Mouse (Mus musculus): Measurements from ENCODE around the gene Ubash3a. TPM values are rescaled to one million over a fixed set of nuclear protein-coding genes. Genes with fewer than 3 reads are reported as not detected.

Gene Ubash3a
- polyA plus RNA-seq, 1 experiment, result not detected

GRCm38 (mm10) chr17:31272416-31273165 is 64.9 kb downstream of the Ubash3a start:
- no peak overlapping the region for H3K27ac ChIP-seq (ENCODE audit: insufficient read depth, low read length)
- TF ChIP-seq POLR2A (IDR thresholded peaks at IDR 0.05; ENCODE audit: extremely low read depth, insufficient read depth, low read length) (no peak), CTCF (IDR thresholded peaks at IDR 0.05; ENCODE audit: extremely low read depth, insufficient read depth, low read length) (no peak)
- no peak overlapping the region for H3K4me3 ChIP-seq (ENCODE audit: insufficient read depth, low read length)
- H3K4me1 ChIP-seq (ENCODE audit: control insufficient read depth, insufficient read depth, low read length), result 0 out of 2 replicates have a peak, but pooled peaks cover 1% of the 10 kb centered on the region

GRCm38 (mm10) chr17:31273631-31274030 is 66.0 kb downstream of the Ubash3a start:
- Histone ChIP-seq H3K4me3 (ENCODE audit: insufficient read depth, low read length) (no peak overlapping the region), H3K4me1 (ENCODE audit: control insufficient read depth, insufficient read depth, low read length) (0 out of 2 replicates have a peak, but pooled peaks cover 1% of the 10 kb centered on the region), H3K27ac (ENCODE audit: insufficient read depth, low read length) (no peak overlapping the region)
- TF ChIP-seq CTCF (IDR thresholded peaks at IDR 0.05; ENCODE audit: extremely low read depth, insufficient read depth, low read length) (no peak), POLR2A (IDR thresholded peaks at IDR 0.05; ENCODE audit: extremely low read depth, insufficient read depth, low read length) (no peak)

- TF ChIP-seq POLR2A (IDR thresholded peaks at IDR 0.05; ENCODE audit: extremely low read depth, insufficient read depth, low read length) (no peak), CTCF (IDR thresholded peaks at IDR 0.05; ENCODE audit: extremely low read depth, insufficient read depth, low read length) (no peak)
- no peak overlapping the region for H3K27ac ChIP-seq (ENCODE audit: insufficient read depth, low read length)
- no peak overlapping the region for H3K4me3 ChIP-seq (ENCODE audit: insufficient read depth, low read length)
- H3K4me1 ChIP-seq (ENCODE audit: control insufficient read depth, insufficient read depth, low read length), result 0 out of 2 replicates have a peak, but pooled peaks cover 1% of the 10 kb centered on the region
Observed at GRCm38 (mm10) chr17:31275181-31275580, 67.5 kb downstream of the Ubash3a start.

GRCm38 (mm10) chr17:31276207-31276921 is 68.7 kb downstream of the Ubash3a start:
- H3K4me1 ChIP-seq (ENCODE audit: control insufficient read depth, insufficient read depth, low read length), result 0 out of 2 replicates have a peak, but pooled peaks cover 1% of the 10 kb centered on the region
- no peak for TF ChIP-seq CTCF (IDR thresholded peaks at IDR 0.05; ENCODE audit: extremely low read depth, insufficient read depth, low read length)
- TF ChIP-seq POLR2A (IDR thresholded peaks at IDR 0.05; ENCODE audit: extremely low read depth, insufficient read depth, low read length), result no peak
- no peak overlapping the region for H3K27ac ChIP-seq (ENCODE audit: insufficient read depth, low read length)
- peak overlapping the region; percentile 57 for H3K4me3 ChIP-seq (ENCODE audit: insufficient read depth, low read length)

GRCm38 (mm10) chr17:31276922-31277918 is 69.5 kb downstream of the Ubash3a start, which contains the start of gene Rsph1:
TSS of gene Rsph1 (minus strand) at chr17:31277383.
- Histone ChIP-seq H3K4me3 (ENCODE audit: insufficient read depth, low read length) (peak within 1 kb of the TSS; percentile 57), H3K4me1 (ENCODE audit: control insufficient read depth, insufficient read depth, low read length) (0 out of 2 replicates have a peak, but pooled peaks cover 1% of the 10 kb centered on the region), H3K27ac (ENCODE audit: insufficient read depth, low read length) (no peak within 1 kb of the TSS)
- TF ChIP-seq CTCF (IDR thresholded peaks at IDR 0.05; ENCODE audit: extremely low read depth, insufficient read depth, low read length) (no peak), POLR2A (IDR thresholded peaks at IDR 0.05; ENCODE audit: extremely low read depth, insufficient read depth, low read length) (peak; percentile 51; the same call in 1 of the 2 replicates)

GRCm38 (mm10) chr17:31277931-31278330 is 70.3 kb downstream of the Ubash3a start:
- 0 out of 2 replicates have a peak, but pooled peaks cover 1% of the 10 kb centered on the region for H3K4me1 ChIP-seq (ENCODE audit: control insufficient read depth, insufficient read depth, low read length)
- no peak overlapping the region for H3K4me3 ChIP-seq (ENCODE audit: insufficient read depth, low read length)
- TF ChIP-seq CTCF (IDR thresholded peaks at IDR 0.05; ENCODE audit: extremely low read depth, insufficient read depth, low read length) (no peak), POLR2A (IDR thresholded peaks at IDR 0.05; ENCODE audit: extremely low read depth, insufficient read depth, low read length) (no peak)
- no peak overlapping the region for H3K27ac ChIP-seq (ENCODE audit: insufficient read depth, low read length)

GRCm38 (mm10) chr17:31279541-31279940 is 71.9 kb downstream of the Ubash3a start:
- Histone ChIP-seq H3K4me3 (ENCODE audit: insufficient read depth, low read length) (no peak overlapping the region), H3K27ac (ENCODE audit: insufficient read depth, low read length) (no peak overlapping the region), H3K4me1 (ENCODE audit: control insufficient read depth, insufficient read depth, low read length) (0 out of 2 replicates have a peak, but pooled peaks cover 1% of the 10 kb centered on the region)
- TF ChIP-seq POLR2A (IDR thresholded peaks at IDR 0.05; ENCODE audit: extremely low read depth, insufficient read depth, low read length) (no peak), CTCF (IDR thresholded peaks at IDR 0.05; ENCODE audit: extremely low read depth, insufficient read depth, low read length) (no peak)

GRCm38 (mm10) chr17:31280269-31280668 is 72.6 kb downstream of the Ubash3a start:
- Histone ChIP-seq H3K4me1 (ENCODE audit: control insufficient read depth, insufficient read depth, low read length) (0 out of 2 replicates have a peak, but pooled peaks cover 1% of the 10 kb centered on the region), H3K4me3 (ENCODE audit: insufficient read depth, low read length) (no peak overlapping the region), H3K27ac (ENCODE audit: insufficient read depth, low read length) (no peak overlapping the region)
- TF ChIP-seq POLR2A (IDR thresholded peaks at IDR 0.05; ENCODE audit: extremely low read depth, insufficient read depth, low read length) (no peak), CTCF (IDR thresholded peaks at IDR 0.05; ENCODE audit: extremely low read depth, insufficient read depth, low read length) (no peak)
